Mouse (Mus musculus) embryonic facial prominence, embryonic 15.5 days (tissue): ENCODE data around the gene Amhr2. TPM values are rescaled to one million over a fixed set of nuclear protein-coding genes. Genes with fewer than 3 reads are reported as not detected.

ENCODE experiments used
- ATAC-seq: fragments of 200-750 bp; cut with Nextera tagmentation; 2 replicates; pipeline ENCODE4 v1.8.0; 2017; ENCODE audit warnings: low read depth, moderate TSS enrichment; ENCODE audit not compliant: insufficient number of reproducible peaks, low FRiP score, low TSS enrichment
- H3K27ac ChIP-seq: fragments of 300-500 bp; sonication (generic); replicated peaks from 2 replicates; pipeline ENCODE4 v1.5.1; 2015; ENCODE audit warnings: mild to moderate bottlenecking, inconsistent platforms
- H3K27me3 ChIP-seq: fragments of 300-500 bp; sonication (generic); 2 replicates; pipeline ENCODE4 v1.6.1; 2015; ENCODE audit warnings: inconsistent platforms
- H3K36me3 ChIP-seq: fragments of 300-500 bp; sonication (generic); 2 replicates; pipeline ENCODE4 v1.6.1; 2015; ENCODE audit warnings: mild to moderate bottlenecking, inconsistent platforms
- H3K4me1 ChIP-seq: fragments of 300-500 bp; sonication (generic); 2 replicates; pipeline ENCODE4 v1.6.1; 2015; ENCODE audit warnings: inconsistent platforms
- H3K4me2 ChIP-seq: fragments of 300-500 bp; sonication (generic); replicated peaks from 2 replicates; pipeline ENCODE4 v1.6.1; 2015; ENCODE audit warnings: mild to moderate bottlenecking, inconsistent platforms
- H3K4me3 ChIP-seq: fragments of 300-500 bp; sonication (generic); replicated peaks from 2 replicates; pipeline ENCODE4 v1.5.1; 2015; ENCODE audit warnings: mild to moderate bottlenecking, inconsistent platforms
- H3K9ac ChIP-seq: fragments of 300-500 bp; sonication (generic); 2 replicates; pipeline ENCODE4 v1.6.1; 2015; ENCODE audit warnings: inconsistent platforms
- H3K9me3 ChIP-seq: fragments of 300-500 bp; sonication (generic); replicated peaks from 2 replicates; pipeline ENCODE4 v1.6.1; 2016; ENCODE audit warnings: inconsistent platforms
- WGBS: fragments of 180-500 bp; shearing (Covaris S2); methylation state at CpG from one replicate; pipeline ENCODE4 v1.1.7; 2015; 5-methylcytosine and 5-hydroxymethylcytosine counted together
- polyA plus RNA-seq: library from polyadenylated mRNA; unstranded; fragments of >200 nt; fragmentation: Nextera tagmentation; extraction: Ambion mirVana; gene quantifications from 2 replicates; pipeline ENCODE4 v1.2.1, GENCODE M21; 2015

The Amhr2 gene
- polyA plus RNA-seq = 0.59 and 0.75 TPM in 2 replicates

- Histone ChIP-seq H3K9me3 (no peaks in the 10 kb centered on the region), H3K9ac (no peak within 1 kb of the TSS), H3K36me3 (no peaks in the 10 kb centered on the region), H3K27ac (no peak within 1 kb of the TSS), H3K27me3 (no peaks in the 10 kb centered on the region), H3K4me3 (no peak within 1 kb of the TSS), H3K4me2 (no peak within 1 kb of the TSS), H3K4me1 (no peaks in the 10 kb centered on the region)
- ATAC-seq = no peak
- 67% methylated on average over 8 of the region's 8 CpGs for WGBS
Measured at GRCm38 (mm10) chr15:102445146-102445545, at the start of gene Amhr2. Gene Amhr2 (plus strand): TSS chr15:102445367.

DNA sequence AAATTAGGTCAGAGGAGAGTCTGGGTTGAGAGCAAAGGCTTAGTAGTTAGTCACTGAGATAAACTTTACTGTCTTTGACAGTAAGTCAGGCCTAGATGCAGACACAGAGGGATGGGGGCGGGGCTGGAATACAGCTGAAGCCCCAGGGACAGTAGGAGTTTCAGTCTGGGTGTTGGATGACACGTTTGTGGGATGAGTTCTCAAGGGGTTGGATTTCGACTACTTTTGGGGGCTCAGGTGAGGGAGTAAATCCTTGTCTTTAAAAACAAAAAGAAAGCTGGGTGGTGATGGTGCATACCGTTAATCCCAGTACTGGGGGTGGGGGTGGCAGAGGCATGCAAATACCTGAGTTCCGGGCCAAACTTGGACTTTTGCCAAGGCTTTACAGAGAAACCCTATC, 46.5 kb upstream of the Amhr2 start:
- Histone ChIP-seq H3K36me3 (no peaks in the 10 kb centered on the region), H3K9me3 (no peaks in the 10 kb centered on the region), H3K27ac (peak overlapping the region; percentile 94), H3K4me3 (peak overlapping the region; percentile 42; the same call in 1 of the 2 replicates), H3K27me3 (no peaks in the 10 kb centered on the region), H3K4me1 (peaks cover 28% of the 10 kb centered on the region), H3K9ac (no peak overlapping the region), H3K4me2 (peak overlapping the region; percentile 62)
- ATAC-seq = no peak
- 23% methylated on average over 5 of the region's 5 CpGs for WGBS

- Histone ChIP-seq H3K4me3 (peak overlapping the region; percentile 42), H3K9ac (peak overlapping the region; percentile 35), H3K9me3 (no peaks in the 10 kb centered on the region), H3K4me1 (peaks cover 24% of the 10 kb centered on the region), H3K36me3 (no peaks in the 10 kb centered on the region), H3K27me3 (no peaks in the 10 kb centered on the region), H3K4me2 (peak overlapping the region; percentile 62), H3K27ac (peak overlapping the region; percentile 94)
- peak; percentile 86 for ATAC-seq
- WGBS = 3% methylated on average over 34 of the region's 34 CpGs
Measured at GRCm38 (mm10) chr15:102399229-102400221, 45.6 kb upstream of the Amhr2 start.

DNA sequence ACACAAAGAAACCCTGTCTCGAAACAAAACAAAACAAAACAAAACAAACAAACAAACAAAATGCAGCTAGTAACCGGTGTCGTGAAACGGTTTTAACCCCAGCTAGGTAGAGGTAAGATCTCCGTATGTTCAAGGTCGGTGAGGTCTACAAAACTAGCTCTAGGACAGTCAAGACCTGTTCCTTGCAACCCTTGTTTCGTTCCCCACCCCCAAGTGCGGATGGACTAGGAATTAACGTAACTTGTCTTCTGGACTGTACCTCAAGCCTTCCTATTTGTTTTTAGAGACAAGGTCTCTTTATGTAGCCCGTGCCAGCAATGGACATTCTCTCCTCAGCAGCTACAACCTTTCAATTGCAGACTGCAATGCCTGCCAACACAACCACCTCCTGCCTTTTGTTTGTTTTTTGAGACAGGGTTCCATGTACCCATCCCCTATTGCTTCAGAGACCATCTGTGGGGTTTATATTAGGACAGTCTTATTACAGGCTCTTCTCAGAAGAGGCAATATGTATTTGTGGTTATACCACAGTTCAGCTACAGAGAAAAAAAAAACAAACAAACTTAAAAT, 44.6 kb upstream of the Amhr2 start:
- Histone ChIP-seq H3K4me3 (0 out of 2 replicates have a peak overlapping the region, but pooled peaks have one; percentile 42), H3K4me2 (peak overlapping the region; percentile 62; the same call in 1 of the 2 replicates)
- 77% methylated on average over 10 of the region's 10 CpGs for WGBS

DNA sequence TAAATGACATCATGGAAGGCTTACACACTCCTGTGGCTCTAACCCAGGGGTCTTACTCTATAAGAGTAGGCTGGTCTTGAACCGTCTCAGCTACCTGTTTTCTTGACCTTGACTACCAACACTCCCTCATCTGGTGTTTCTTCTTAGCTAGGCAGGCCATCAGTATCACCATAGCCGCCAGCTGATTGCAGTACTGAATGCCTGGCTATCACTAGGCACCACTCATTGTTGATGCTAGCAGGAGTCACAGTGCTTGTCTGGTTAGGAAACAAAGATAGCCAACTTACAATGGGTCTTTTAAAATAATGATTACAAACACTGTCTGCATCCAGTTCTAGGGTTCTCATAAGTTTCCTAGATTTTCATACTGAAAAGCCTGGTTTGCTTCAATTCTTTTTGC, 43.9 kb upstream of the Amhr2 start:
- WGBS = 77% methylated on average over 2 of the region's 2 CpGs
- Histone ChIP-seq H3K4me1 (peaks cover 23% of the 10 kb centered on the region), H3K4me3 (no peak overlapping the region), H3K9ac (no peak overlapping the region), H3K9me3 (no peaks in the 10 kb centered on the region), H3K27ac (0 out of 2 replicates have a peak overlapping the region, but pooled peaks have one; percentile 94), H3K36me3 (no peaks in the 10 kb centered on the region), H3K27me3 (no peaks in the 10 kb centered on the region), H3K4me2 (no peak overlapping the region)
- no peak for ATAC-seq

More for the DNA sequence above, 44.6 kb upstream of the Amhr2 start:
- Histone ChIP-seq H3K36me3 (no peaks in the 10 kb centered on the region), H3K9me3 (no peaks in the 10 kb centered on the region), H3K4me1 (peaks cover 23% of the 10 kb centered on the region), H3K9ac (no peak overlapping the region), H3K27me3 (no peaks in the 10 kb centered on the region), H3K27ac (peak overlapping the region; percentile 94)
- ATAC-seq = no peak

GRCm38 (mm10) chr15:102402210-102402609, 43.0 kb upstream of the Amhr2 start:
- Histone ChIP-seq H3K4me2 (no peak overlapping the region), H3K4me3 (no peak overlapping the region), H3K36me3 (no peaks in the 10 kb centered on the region), H3K9me3 (no peaks in the 10 kb centered on the region), H3K9ac (no peak overlapping the region), H3K27me3 (no peaks in the 10 kb centered on the region), H3K27ac (no peak overlapping the region), H3K4me1 (peaks cover 27% of the 10 kb centered on the region)
- ATAC-seq = no peak
- WGBS = 91% methylated on average over 3 of the region's 3 CpGs

DNA sequence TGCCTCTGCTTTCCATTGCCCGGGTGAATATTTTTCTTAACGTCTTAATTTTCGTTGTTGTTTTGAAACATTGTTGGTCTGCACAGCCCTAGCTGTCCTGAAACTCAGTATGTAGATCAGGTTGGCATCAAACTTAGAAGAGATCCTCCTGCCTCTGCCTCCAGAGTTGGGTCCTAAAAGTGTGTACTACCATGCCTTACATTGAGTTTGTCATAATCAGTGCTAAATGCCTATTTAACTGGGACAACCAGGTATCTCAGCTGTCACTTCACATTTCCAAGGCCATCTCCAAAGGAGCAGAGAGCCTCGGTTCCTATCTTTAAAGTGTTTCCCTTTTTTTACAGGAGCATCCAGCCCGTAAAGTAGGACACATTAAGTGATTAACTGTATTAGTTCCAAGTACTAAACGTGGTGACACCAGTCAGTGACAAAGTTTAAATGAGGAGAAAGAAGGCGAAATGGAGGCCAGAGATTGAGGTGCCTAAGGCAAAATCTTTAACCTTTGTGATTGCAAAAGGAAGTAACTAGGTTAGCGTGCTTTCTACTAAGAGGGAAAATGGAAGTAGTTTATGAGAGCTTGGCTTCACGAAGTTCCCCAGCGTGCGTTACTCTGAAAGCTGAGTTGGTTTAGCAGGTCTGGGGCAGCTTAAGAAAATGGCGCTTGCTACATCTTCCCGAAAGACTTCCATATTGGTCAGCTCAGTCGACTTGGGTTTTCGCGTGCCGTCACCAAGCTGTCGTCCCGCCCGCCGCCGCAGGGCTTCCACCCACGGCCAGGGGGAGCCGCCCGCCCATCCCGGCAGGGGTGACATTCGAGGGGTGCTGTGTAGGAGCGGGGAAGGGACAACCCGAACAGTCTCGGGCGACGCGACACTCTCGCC, 40.3 kb upstream of the Amhr2 start:
- Histone ChIP-seq H3K4me1 (peaks cover 42% of the 10 kb centered on the region), H3K9me3 (no peaks in the 10 kb centered on the region), H3K4me2 (peak overlapping the region; percentile 60), H3K9ac (peak overlapping the region; percentile 66), H3K36me3 (peaks cover 23% of the 10 kb centered on the region), H3K4me3 (peak overlapping the region; percentile 58), H3K27me3 (no peaks in the 10 kb centered on the region), H3K27ac (peak overlapping the region; percentile 100)
- peak; percentile 22; the same call in 1 of the 2 replicates for ATAC-seq
- WGBS = 14% methylated on average over 34 of the region's 34 CpGs

GRCm38 (mm10) chr15:102405489-102406195, 39.5 kb upstream of the Amhr2 start, which contains the start of gene Sp1:
Gene Sp1 (plus strand): TSS chr15:102406143.
- Histone ChIP-seq H3K4me2 (peak within 1 kb of the TSS; percentile 60), H3K36me3 (peaks cover 31% of the 10 kb centered on the region), H3K9ac (peak within 1 kb of the TSS; percentile 66), H3K9me3 (no peaks in the 10 kb centered on the region), H3K4me1 (peaks cover 42% of the 10 kb centered on the region), H3K4me3 (peak within 1 kb of the TSS; percentile 59), H3K27me3 (no peaks in the 10 kb centered on the region), H3K27ac (peak within 1 kb of the TSS; percentile 100)
- under 1% methylated on average over 38 of the region's 38 CpGs for WGBS
- peak; percentile 97 for ATAC-seq

DNA sequence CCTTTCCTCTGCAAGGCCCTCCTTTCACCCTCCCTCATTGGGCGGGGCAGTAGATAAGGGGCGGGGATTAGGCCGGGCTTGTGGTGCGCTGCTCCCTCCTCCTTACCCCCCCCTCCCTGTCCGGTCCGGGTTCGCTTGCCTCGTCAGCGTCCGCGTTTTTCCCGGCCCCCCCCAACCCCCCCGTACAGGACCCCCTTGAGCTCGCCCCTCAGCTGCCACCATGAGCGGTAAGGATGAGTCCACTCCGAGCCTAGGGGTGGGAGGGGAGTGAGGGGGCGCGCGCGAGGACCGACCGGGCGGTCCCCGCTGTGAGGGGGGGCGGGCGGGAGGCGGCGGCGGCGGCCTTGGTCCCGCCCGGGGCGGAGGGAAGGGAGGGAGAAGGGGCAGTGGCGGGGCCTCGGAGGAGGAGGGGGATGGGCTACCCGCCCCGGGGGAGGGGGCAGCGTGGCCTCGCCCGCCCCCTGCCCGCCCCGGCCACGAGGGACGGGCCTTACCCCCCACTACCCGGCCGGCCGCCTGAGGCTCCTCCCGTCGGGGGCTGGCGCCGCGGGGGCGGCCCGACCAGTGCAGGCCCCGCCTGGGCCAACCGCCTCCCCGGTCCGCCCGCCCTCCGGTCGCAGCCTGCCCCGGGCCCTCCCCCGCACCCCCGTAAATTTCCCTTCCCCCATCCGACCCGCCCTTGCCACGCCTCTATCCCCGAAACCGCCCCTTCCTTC, 38.8 kb upstream of the Amhr2 start:
- peak overlapping the region; percentile 40 for H3K4me2 ChIP-seq
- peak overlapping the region; percentile 59 for H3K4me3 ChIP-seq
- peak overlapping the region; percentile 60 for H3K9ac ChIP-seq
- WGBS = under 1% methylated on average over 50 of the region's 69 CpGs
- H3K27me3 ChIP-seq = no peaks in the 10 kb centered on the region
- H3K27ac ChIP-seq = peak overlapping the region; percentile 96
- ATAC-seq = peak; percentile 37
- peaks cover 45% of the 10 kb centered on the region for H3K4me1 ChIP-seq
- H3K9me3 ChIP-seq = no peaks in the 10 kb centered on the region
- peaks cover 33% of the 10 kb centered on the region for H3K36me3 ChIP-seq
